13 mouse cellular contexts compared by ENCODE assay signal in genomic region chr5:132971046-132971445, GRCm38 (mm10).
DNase-seq lines count a peak whose midpoint lies in the region; ATAC-seq and TF ChIP-seq lines count a peak whose summit lies in the region.
"Had no signal": no experiment of that assay in that cellular context is flagged by ENCODE, and none has a peak within 500 bp of the region (broad histone marks: within the 10 kb centered on the region; RNA-seq: fewer than 3 reads in every experiment).

No protein-coding gene starts in this region.

- peak; percentile 25; the same call in 1 of the 2 replicates for ATAC-seq in forebrain, postnatal 0 days
- no peak for ATAC-seq in forebrain, embryonic 13.5 days

- DNase-seq in forebrain, postnatal 0 days, result peak; percentile 43
- peak; percentile 32 for DNase-seq in left cerebral cortex, postnatal 4 days
- DNase-seq in left cerebral cortex, adult 9 months (ENCODE audit: low spot score in 2 of 2), result no peak
- peak; percentile 5 for DNase-seq in right cerebral cortex, postnatal 14 days
- no peak for DNase-seq in right cerebral cortex, postnatal 36 days (ENCODE audit: low spot score in 2 of 2)
- no peak for DNase-seq in adipocyte (ENCODE audit: low spot score)
- DNase-seq: cerebellum, postnatal 36 days; gastrocnemius, postnatal 25 days; kidney, adult 2 months had no signal

- intact Hi-C loops in left cerebral cortex, postnatal 4 days (cut with DNase I), result no loop called here

- TF ChIP-seq CTCF in forebrain, postnatal 0 days (IDR thresholded peaks at IDR 0.05; ENCODE audit: low read depth), result no peak

- 26% methylated on average over 7 of the region's 7 CpGs for WGBS in forebrain, postnatal 0 days
- 67% methylated on average over 7 of the region's 7 CpGs for WGBS in forebrain, embryonic 13.5 days

- H3K27me3 ChIP-seq in forebrain, postnatal 0 days (ENCODE audit: insufficient read depth, low read length), result no peaks in the 10 kb centered on the region
- H3K27me3 ChIP-seq in forebrain, embryonic 13.5 days, result no peaks in the 10 kb centered on the region
- H3K27me3 ChIP-seq: embryonic facial prominence, embryonic 12.5 days; heart, embryonic 12.5 days had no signal

- no peaks in the 10 kb centered on the region for H3K36me3 ChIP-seq in forebrain, postnatal 0 days (ENCODE audit: insufficient read depth)
- no peaks in the 10 kb centered on the region for H3K36me3 ChIP-seq in forebrain, embryonic 13.5 days (ENCODE audit: poor library complexity, severe bottlenecking)
- H3K36me3 ChIP-seq: embryonic facial prominence, embryonic 12.5 days; heart, embryonic 12.5 days; hindbrain, embryonic 10.5 days had no signal

- H3K9me3 ChIP-seq in forebrain, postnatal 0 days (ENCODE audit: low read length), result no peaks in the 10 kb centered on the region
- no peaks in the 10 kb centered on the region; the same call in 1 of the 2 replicates for H3K9me3 ChIP-seq in forebrain, embryonic 13.5 days (replicated peaks)

- H3K4me1 ChIP-seq in forebrain, postnatal 0 days (ENCODE audit: insufficient read depth), result no peaks in the 10 kb centered on the region
- H3K4me1 ChIP-seq in forebrain, embryonic 13.5 days, result peaks cover 19% of the 10 kb centered on the region
- H3K4me1 ChIP-seq: heart, embryonic 12.5 days had no signal

- no peak overlapping the region for H3K27ac ChIP-seq in forebrain, postnatal 0 days (ENCODE audit: low read depth, low read length)
- H3K27ac ChIP-seq in forebrain, embryonic 13.5 days, result no peak overlapping the region
- H3K27ac ChIP-seq: embryonic facial prominence, embryonic 12.5 days; hindbrain, embryonic 10.5 days had no signal

- H3K4me2 ChIP-seq in forebrain, postnatal 0 days (ENCODE audit: low read depth), result no peak overlapping the region
- no peak overlapping the region for H3K4me2 ChIP-seq in forebrain, embryonic 13.5 days
- H3K4me2 ChIP-seq: embryonic facial prominence, embryonic 12.5 days; heart, embryonic 12.5 days had no signal

- no peak overlapping the region for H3K4me3 ChIP-seq in forebrain, postnatal 0 days (ENCODE audit: low read depth, low read length)
- no peak overlapping the region for H3K4me3 ChIP-seq in forebrain, embryonic 13.5 days
- H3K4me3 ChIP-seq: embryonic facial prominence, embryonic 12.5 days; heart, embryonic 12.5 days; hindbrain, embryonic 10.5 days had no signal

- H3K9ac ChIP-seq in forebrain, postnatal 0 days, result no peak overlapping the region
- H3K9ac ChIP-seq in forebrain, embryonic 13.5 days, result no peak overlapping the region
- H3K9ac ChIP-seq: embryonic facial prominence, embryonic 12.5 days; heart, embryonic 12.5 days had no signal

Comparison
In these comparisons a context has a peak if more than half of its experiments do, and no peak if none do; other contexts are left out.
1. DNase-seq: peak in forebrain, postnatal 0 days (single experiment), left cerebral cortex, postnatal 4 days (single experiment) and right cerebral cortex, postnatal 14 days (single experiment); none in left cerebral cortex, adult 9 months (0 of 2), right cerebral cortex, postnatal 36 days (0 of 2) and adipocyte (single experiment).